Mouse (Mus musculus): Measurements from ENCODE around the gene Gm20388.

- no peak for TF ChIP-seq MAFK (IDR thresholded peaks at IDR 0.05; ENCODE audit: insufficient read depth, low read depth, low read length)
- TF ChIP-seq ZNF384 (IDR thresholded peaks at IDR 0.05; ENCODE audit: low read depth, low read length), result no peak
- no peak for TF ChIP-seq ZC3H11A (IDR thresholded peaks at IDR 0.05; ENCODE audit: borderline replicate concordance, low read depth, low read length)
- TF ChIP-seq CHD2 (IDR thresholded peaks at IDR 0.05; ENCODE audit: low read depth, low read length), result no peak
Measured at GRCm38 (mm10) chr8:123854733-123855475, 3944.3 kb downstream of the Gm20388 start.
